Mouse (Mus musculus) heart, postnatal 36 days (tissue): Measurements from ENCODE around the gene Akr7a5. TPM values are rescaled to one million over a fixed set of nuclear protein-coding genes. Genes with fewer than 3 reads are reported as not detected.

Source experiments
- DNase-seq, 2 experiments: peaks; one replicate each; pipeline ENCODE4 v3.0.0; 2021 to 2022
- intact Hi-C: fragments of 180-260 bp; cut with DNase I; formaldehyde crosslinking; loops from one replicate; pipeline ENCODE4 v1.15.1; 2025
- microRNA-seq, 2 experiments: library from miRNA; unstranded; fragments of <30 nt; microRNA quantifications; one replicate each; pipeline ENCODE4 v1.2.0; 2021; ENCODE audit warnings: borderline number of aligned reads in 2 of 2
- total RNA-seq, 2 experiments: library from RNA; stranded (reverse); gene quantifications; 2 replicates each; pipeline ENCODE4 v1.2.3; 2021

The Akr7a5 gene
- total RNA-seq, 2 experiments from 2014 or later, result 52.5 to 53.3 TPM

DNA sequence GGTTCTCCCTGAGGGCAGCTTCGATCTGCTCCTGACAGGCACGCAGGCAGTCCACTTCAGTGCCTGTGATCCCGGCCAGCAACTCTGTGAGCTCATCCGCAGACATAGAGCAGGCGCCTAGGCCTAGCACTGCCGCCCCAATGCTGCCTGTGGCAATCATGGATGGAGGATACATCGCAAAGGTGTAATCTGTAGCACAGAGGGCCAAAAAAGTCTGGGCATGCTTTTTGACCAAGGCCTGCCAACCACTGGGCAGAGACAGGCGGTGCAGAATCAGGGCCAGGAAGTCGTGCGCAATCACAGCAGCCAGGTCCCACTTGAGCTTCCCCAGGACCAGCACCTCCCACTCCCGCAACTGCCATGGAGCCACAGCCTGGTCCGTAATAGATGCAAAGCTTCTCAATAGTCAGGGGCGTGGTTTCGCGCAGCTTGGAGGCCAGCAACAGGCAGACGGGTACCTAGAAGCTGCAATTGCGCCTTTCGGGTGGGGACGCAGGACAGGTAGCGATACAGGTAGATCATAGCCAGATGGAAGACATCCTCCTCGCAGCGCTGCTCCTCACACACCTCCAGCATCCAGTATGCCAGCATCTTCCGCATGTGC lies 35.0 kb downstream of the Akr7a5 start:
- DNase-seq, result no peak
- intact Hi-C loops, result no loop called here

DNA sequence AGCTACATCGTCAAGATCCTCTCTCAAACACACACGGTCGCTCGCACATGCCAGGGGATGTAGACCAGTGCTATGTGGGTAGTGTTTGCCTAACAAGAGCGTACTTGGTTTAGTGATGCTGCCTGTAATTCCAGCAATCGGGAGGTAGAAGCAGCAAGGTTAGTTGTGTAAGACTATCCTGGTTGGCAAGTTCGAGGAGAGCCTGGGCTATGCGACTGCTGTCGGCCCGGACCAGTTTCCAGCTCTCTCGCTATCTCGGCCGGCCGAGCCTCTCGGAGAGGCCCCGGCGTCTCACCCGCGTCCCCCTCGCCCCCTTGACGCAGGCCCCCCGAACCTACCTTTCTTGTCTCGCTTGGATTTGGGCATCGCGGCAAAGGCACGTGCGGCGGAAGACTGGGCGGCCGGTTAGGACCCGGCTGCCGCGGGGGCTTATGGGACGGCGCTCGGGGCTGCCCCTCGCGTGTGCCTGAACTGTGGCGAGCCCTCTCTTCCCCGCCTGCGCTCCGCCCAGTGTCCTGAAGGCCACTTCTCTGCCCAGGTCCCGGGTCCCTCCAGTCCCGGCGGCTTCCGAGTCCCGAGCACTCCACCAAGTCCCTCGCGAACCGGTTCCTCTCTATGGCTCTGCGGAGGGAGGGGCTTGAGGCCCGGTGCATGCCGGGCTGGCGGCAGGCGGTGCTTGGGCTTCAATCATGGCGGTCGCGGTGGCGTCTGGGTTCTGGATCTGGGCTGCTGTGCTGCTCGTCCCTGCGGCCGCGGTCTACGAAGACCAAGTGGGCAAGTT lies 41.6 kb downstream of the Akr7a5 start, which contains the start of the genes Mrto4, Emc1 and Ubr4:
Mrto4 (minus strand) TSS at position 646 of the 781 bp plus-strand sequence.
Emc1 (plus strand) TSS at position 657 of the 781 bp plus-strand sequence.
Ubr4 (plus strand) TSS at position 679 of the 781 bp plus-strand sequence.
- intact Hi-C loops, result loop anchor here (1.0 kb wide), 1 partner anchor 28 kb away; no protein-coding TSS in a partner anchor

DNA sequence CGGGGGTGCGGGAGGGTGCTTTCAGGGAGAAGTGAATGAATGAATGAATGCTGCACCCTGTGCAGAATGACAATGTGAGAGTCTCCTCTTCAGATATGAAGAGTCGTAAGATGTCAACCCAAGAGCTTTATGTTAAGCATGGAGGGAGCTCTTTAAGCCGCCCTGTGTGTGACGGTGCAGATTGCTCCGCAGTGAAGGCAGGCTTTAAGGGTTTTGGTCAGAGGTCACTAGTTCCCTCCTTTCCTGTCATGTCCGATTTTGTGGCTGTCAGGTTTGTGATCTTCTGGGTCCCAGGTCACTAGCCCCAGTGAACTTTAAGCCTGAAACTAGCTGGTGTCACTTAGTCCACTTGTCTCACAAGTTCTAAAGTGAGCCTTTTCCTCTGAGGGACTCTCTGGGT lies 42.3 kb downstream of the Akr7a5 start:
- intact Hi-C loops, result loop anchor here (1.0 kb wide), 1 partner anchor 27 kb away; no protein-coding TSS in a partner anchor
- no peak for DNase-seq

More for the DNA sequence above, 41.6 kb downstream of the Akr7a5 start, which contains the start of the genes Mrto4, Emc1 and Ubr4:
- peak; percentile 82 to 89 for DNase-seq

DNA sequence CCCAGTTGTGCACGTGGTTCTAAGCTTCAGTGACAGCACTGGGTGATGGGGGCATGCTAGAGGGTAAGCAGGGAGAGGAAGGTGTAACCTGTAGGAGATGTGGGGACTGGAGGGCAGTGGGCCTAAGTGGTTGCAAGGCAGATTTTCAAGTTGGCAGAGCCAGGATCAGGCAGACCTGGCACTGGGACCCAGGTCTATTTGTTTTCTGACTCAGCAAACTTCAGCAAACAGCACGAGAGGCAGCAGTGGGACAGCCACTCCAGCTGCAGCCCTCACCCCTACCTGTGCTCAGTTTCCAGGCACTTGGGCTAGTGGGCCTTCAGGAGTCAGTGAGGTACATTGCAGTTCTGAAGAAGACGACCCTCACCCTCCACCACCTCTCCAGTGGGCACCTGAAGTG lies 46.7 kb downstream of the Akr7a5 start:
- intact Hi-C loops, result no loop called here
- no peak for DNase-seq

DNA sequence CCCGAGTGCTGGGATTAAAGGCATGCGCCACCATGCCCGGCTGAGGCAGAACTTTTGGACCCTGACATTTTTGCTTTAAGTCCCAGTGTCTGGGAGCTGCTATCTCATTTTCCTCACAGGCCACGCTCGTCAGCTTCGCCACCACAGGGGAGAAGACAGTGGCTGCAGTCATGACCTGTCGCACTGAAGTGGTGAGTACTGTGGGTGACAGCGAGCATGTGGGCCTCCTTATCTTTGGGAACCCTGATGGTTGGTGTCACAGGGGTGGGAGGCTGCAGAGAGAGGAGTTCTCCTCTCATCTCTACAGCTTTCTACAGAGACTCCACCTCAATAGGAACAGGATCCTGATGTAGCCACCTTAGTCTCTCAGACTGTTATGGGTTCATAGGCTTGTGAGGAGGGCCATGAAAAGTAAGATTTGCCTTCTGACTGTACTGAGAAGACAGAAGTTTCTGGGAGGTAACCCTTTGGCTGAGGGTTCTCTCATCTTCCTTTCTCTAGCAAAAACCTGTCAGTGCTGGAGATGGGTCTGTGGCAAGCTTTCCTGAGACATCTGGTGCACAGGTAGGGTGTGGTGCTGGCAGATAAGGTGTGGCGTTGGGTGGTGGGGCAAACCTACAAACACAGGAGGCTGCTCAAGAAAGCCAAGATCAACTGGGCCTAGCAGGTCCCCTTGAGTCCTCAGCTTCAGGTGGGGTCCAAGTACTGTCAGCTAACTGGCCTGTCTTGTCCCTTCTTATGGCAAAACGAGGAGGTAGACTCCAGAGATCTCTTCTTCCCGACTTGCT lies 50.4 kb downstream of the Akr7a5 start:
- no peak for DNase-seq
- intact Hi-C loops, result no loop called here

DNA sequence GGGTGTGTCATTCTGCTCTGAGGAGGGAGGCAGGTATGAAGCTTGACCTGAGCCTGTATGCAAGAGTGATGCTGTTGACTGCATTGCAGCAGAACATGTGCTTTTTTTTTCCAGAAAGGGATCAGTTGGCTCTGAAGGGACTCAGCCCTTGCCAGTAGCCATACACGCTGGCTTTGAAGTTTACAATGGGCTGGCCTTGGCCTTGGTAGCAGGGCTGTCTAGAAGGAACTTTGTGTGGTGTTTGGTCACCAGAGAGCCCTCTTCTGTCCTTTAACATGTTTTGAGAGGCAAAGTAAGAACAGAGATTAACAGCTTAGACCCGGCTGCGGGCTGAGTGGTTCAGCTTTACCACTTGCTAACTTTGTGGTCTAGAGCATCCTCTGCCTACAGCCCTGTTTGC lies 56.8 kb downstream of the Akr7a5 start:
- intact Hi-C loops, result no loop called here
- no peak for DNase-seq

Small RNAs within 50 kb of the gene (microRNA-seq; reads per million reads assigned to microRNA genes)
- gene Gm24245 (0 reads per million in 2 experiments), gene Gm25732 (0 to 1.3 reads per million in 2 experiments)

Other genes starting within 250 kb of the Akr7a5 start
- gene Htr6, start 235.2 kb upstream of the Akr7a5 start, total RNA-seq, result not detected
- 10 to 100 TPM; 25.5 to 29.1 TPM for gene Nbl1, start 217.8 kb upstream of the Akr7a5 start, total RNA-seq
- gene Minos1, start 179.6 kb upstream of the Akr7a5 start, total RNA-seq, result 100 to 1,000 TPM; 679 to 769 TPM
- 100 to 1,000 TPM; 393 to 443 TPM for gene Capzb, start 117.8 kb upstream of the Akr7a5 start, total RNA-seq
- gene Pqlc2, start within 50 bp of the Akr7a5 start, total RNA-seq, result 1 to 10 TPM; 6.4 to 7.4 TPM
- 10 to 100 TPM; 26.8 to 28.6 TPM for gene Mrto4, start 41.8 kb downstream of the Akr7a5 start, total RNA-seq
- gene Emc1, start 41.8 kb downstream of the Akr7a5 start, total RNA-seq, result 10 to 100 TPM; 50.2 to 50.6 TPM
- gene Ubr4, start 41.9 kb downstream of the Akr7a5 start, total RNA-seq, result 100 to 1,000 TPM; 107 to 109 TPM
- 1 to 10 TPM; 5.7 to 6.0 TPM for gene Iffo2, start 219.8 kb downstream of the Akr7a5 start, total RNA-seq